Mouse (Mus musculus) adrenal gland, adult 18-20 months (tissue): ENCODE data around the gene Plcxd3. TPM values are rescaled to one million over a fixed set of nuclear protein-coding genes. Genes with fewer than 3 reads are reported as not detected.

Source experiments
- DNase-seq, 2 experiments: peaks; one replicate each; pipeline ENCODE4 v3.0.0; 2021 to 2022; ENCODE audit warnings: low spot score in 2 of 2
- long read RNA-seq, 2 experiments: library from polyadenylated mRNA; stranded (forward); transcript quantifications; one replicate each; pipeline ENCODE4 v2.0.0; 2021
- total RNA-seq, 2 experiments: library from RNA; stranded (reverse); gene quantifications; 1 replicate in 1 of 2; 2 replicates in 1 of 2; pipeline ENCODE4 v1.2.3; 2021

Plcxd3 gene
- 1 to 10 TPM; 2.8 to 3.7 TPM for total RNA-seq
- long read RNA-seq, experiment 1, partial matches to known transcripts: 0 of 1 reads
- long read RNA-seq, experiment 1, other reads (novel, unspliced or antisense): 0 of 1 reads
- long read RNA-seq, experiment 2, partial matches to known transcripts: 0 of 3 reads
- long read RNA-seq, experiment 2, other reads (novel, unspliced or antisense): 0 of 3 reads

GRCm38 (mm10) chr15:4375423-4376220, at the start of gene Plcxd3:
Plcxd3 (plus strand) TSS chr15:4375491.
- peak in 1 of 2 experiments; percentile 8 for DNase-seq

- DNase-seq: no peak
These were observed 43.4 kb upstream of the Plcxd3 start for GRCm38 (mm10) chr15:4331867-4332266.

- no peak for DNase-seq
These were observed 33.7 kb upstream of the Plcxd3 start for GRCm38 (mm10) chr15:4341620-4342019.

GRCm38 (mm10) chr15:4348816-4349553, 26.3 kb upstream of the Plcxd3 start:
- no peak for DNase-seq

- no peak for DNase-seq
These were observed 18.9 kb upstream of the Plcxd3 start for GRCm38 (mm10) chr15:4356397-4356796.

GRCm38 (mm10) chr15:4357706-4358105, 17.6 kb upstream of the Plcxd3 start:
- no peak for DNase-seq

GRCm38 (mm10) chr15:4367801-4368200, 7.5 kb upstream of the Plcxd3 start:
- no peak for DNase-seq

- DNase-seq: no peak
These were observed 769 bp upstream of the Plcxd3 start for GRCm38 (mm10) chr15:4374453-4374990.

- no peak for DNase-seq
These were observed 264 bp upstream of the Plcxd3 start for GRCm38 (mm10) chr15:4375031-4375422.

GRCm38 (mm10) chr15:4376221-4376631, 935 bp downstream of the Plcxd3 start:
- DNase-seq: no peak

- no peak for DNase-seq
These were observed 3.5 kb downstream of the Plcxd3 start for GRCm38 (mm10) chr15:4378766-4379165.

GRCm38 (mm10) chr15:4387774-4388173, 12.5 kb downstream of the Plcxd3 start:
- DNase-seq: no peak

GRCm38 (mm10) chr15:4400096-4400495, 24.8 kb downstream of the Plcxd3 start:
- no peak for DNase-seq

GRCm38 (mm10) chr15:4411333-4411732, 36.0 kb downstream of the Plcxd3 start:
- DNase-seq: no peak

- DNase-seq: no peak
These were observed 64.8 kb downstream of the Plcxd3 start for GRCm38 (mm10) chr15:4440081-4440480.

GRCm38 (mm10) chr15:4496182-4496581, 120.9 kb downstream of the Plcxd3 start:
- no peak for DNase-seq

GRCm38 (mm10) chr15:4496984-4497383, 121.7 kb downstream of the Plcxd3 start:
- DNase-seq: no peak

- DNase-seq: no peak
These were observed 122.7 kb downstream of the Plcxd3 start for GRCm38 (mm10) chr15:4498036-4498435.

GRCm38 (mm10) chr15:4503366-4503765, 128.1 kb downstream of the Plcxd3 start:
- DNase-seq: no peak

GRCm38 (mm10) chr15:4503826-4504225, 128.5 kb downstream of the Plcxd3 start:
- no peak for DNase-seq

GRCm38 (mm10) chr15:4514724-4515123, 139.4 kb downstream of the Plcxd3 start:
- no peak for DNase-seq

GRCm38 (mm10) chr15:4524598-4524997, 149.3 kb downstream of the Plcxd3 start:
- no peak for DNase-seq
